ENCODE assay signal across 8 mouse cellular contexts in the genomic region with DNA sequence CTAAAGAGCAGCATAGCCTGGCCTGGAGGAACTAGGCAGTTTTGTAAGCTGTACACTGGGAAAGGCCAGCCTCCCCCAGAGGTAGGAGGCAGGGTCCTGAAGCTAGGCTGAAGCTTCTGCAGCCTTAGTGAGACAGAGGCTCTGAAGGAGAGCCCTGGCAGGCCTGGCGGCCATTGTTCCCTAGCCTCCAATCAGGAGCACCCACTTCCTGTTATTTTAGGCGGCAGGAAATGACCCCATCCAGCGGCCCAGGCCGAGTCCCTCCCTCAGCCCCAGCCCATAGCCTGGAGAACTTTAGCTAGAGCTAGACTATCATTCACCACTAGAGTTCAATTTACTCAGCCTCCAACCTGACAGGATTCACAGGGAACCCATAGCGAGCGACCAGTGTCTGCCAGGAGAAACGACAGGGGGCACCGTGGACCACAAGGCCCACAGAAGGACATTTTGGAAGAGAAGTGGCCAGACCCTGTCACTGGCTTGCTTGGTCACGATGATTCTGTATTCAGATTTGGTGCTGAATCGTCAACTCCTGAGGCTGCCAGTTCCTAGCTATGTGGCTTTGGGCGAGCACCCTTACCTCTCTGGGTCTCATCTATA. TPM values are rescaled to one million over a fixed set of nuclear protein-coding genes. Genes with fewer than 3 reads are reported as not detected.
DNase-seq lines count a peak whose midpoint lies in the region; ATAC-seq and TF ChIP-seq lines count a peak whose summit lies in the region.

No protein-coding gene starts in this region.

- H3K9me3 ChIP-seq in embryonic facial prominence, embryonic 13.5 days = no peaks in the 10 kb centered on the region
- no peaks in the 10 kb centered on the region for H3K9me3 ChIP-seq in midbrain, postnatal 0 days (ENCODE audit: low read length)

- TF ChIP-seq POLR2A in thymus, adult 2 months (IDR thresholded peaks at IDR 0.05; ENCODE audit: control insufficient read depth, extremely low read depth, insufficient read depth, low read length, poor library complexity) = no peak

- 0 out of 2 replicates have a peak overlapping the region, but pooled peaks have one; percentile 39 for H3K27ac ChIP-seq in embryonic facial prominence, embryonic 13.5 days
- 0 out of 2 replicates have a peak overlapping the region, but pooled peaks have one; percentile 38 for H3K27ac ChIP-seq in midbrain, postnatal 0 days (ENCODE audit: low read depth, low read length)
- no peak overlapping the region for H3K27ac ChIP-seq in thymus, adult 2 months (ENCODE audit: control insufficient read depth, insufficient read depth, low read length)

- H3K9ac ChIP-seq in embryonic facial prominence, embryonic 13.5 days = peak overlapping the region; percentile 59
- no peak overlapping the region; the same call in 1 of the 2 replicates for H3K9ac ChIP-seq in midbrain, postnatal 0 days (replicated peaks; ENCODE audit: low read length, poor library complexity, severe bottlenecking)

- H3K27me3 ChIP-seq in embryonic facial prominence, embryonic 13.5 days = no peaks in the 10 kb centered on the region
- H3K27me3 ChIP-seq in midbrain, postnatal 0 days (ENCODE audit: insufficient read depth, low read length) = no peaks in the 10 kb centered on the region
- H3K27me3 ChIP-seq in thymus, adult 2 months (ENCODE audit: control insufficient read depth, insufficient read depth, low read length) = no peaks in the 10 kb centered on the region

- no peak for TF ChIP-seq CTCF in midbrain, postnatal 0 days (IDR thresholded peaks at IDR 0.05)
- TF ChIP-seq CTCF in thymus, adult 2 months (IDR thresholded peaks at IDR 0.05; ENCODE audit: borderline replicate concordance, control insufficient read depth, extremely low read depth, insufficient read depth, low read length, poor library complexity) = no peak

- H3K4me2 ChIP-seq in embryonic facial prominence, embryonic 13.5 days = peak overlapping the region; percentile 17
- H3K4me2 ChIP-seq in midbrain, postnatal 0 days (ENCODE audit: low read depth, low read length, poor library complexity, severe bottlenecking) = no peak overlapping the region

- H3K36me3 ChIP-seq in embryonic facial prominence, embryonic 13.5 days = no peaks in the 10 kb centered on the region; the same call in 1 of the 2 replicates
- H3K36me3 ChIP-seq in midbrain, postnatal 0 days (ENCODE audit: insufficient read depth, low read length) = no peaks in the 10 kb centered on the region
- H3K36me3 ChIP-seq in thymus, adult 2 months (ENCODE audit: control insufficient read depth, insufficient read depth, low read length) = no peaks in the 10 kb centered on the region

- 53% methylated on average over 11 of the region's 11 CpGs for WGBS in embryonic facial prominence, embryonic 13.5 days
- WGBS in midbrain, postnatal 0 days = 68% methylated on average over 11 of the region's 11 CpGs
- 53% methylated on average over 11 of the region's 11 CpGs for WGBS in thymus, adult 2 months

- H3K4me3 ChIP-seq in embryonic facial prominence, embryonic 13.5 days = 0 out of 2 replicates have a peak overlapping the region, but pooled peaks have one; percentile 10
- H3K4me3 ChIP-seq in midbrain, postnatal 0 days (ENCODE audit: low read depth, low read length) = no peak overlapping the region
- no peak overlapping the region for H3K4me3 ChIP-seq in thymus, adult 2 months (ENCODE audit: control insufficient read depth, insufficient read depth, low read length)

- peaks cover 67% of the 10 kb centered on the region for H3K4me1 ChIP-seq in embryonic facial prominence, embryonic 13.5 days
- H3K4me1 ChIP-seq in midbrain, postnatal 0 days (ENCODE audit: insufficient read depth, low read length) = peaks cover 24% of the 10 kb centered on the region
- H3K4me1 ChIP-seq in thymus, adult 2 months (replicated peaks; ENCODE audit: control insufficient read depth, insufficient read depth, low read length) = peaks cover 32% of the 10 kb centered on the region

- DNase-seq in ZHBTc4 (ENCODE audit: low read depth, low spot score) = peak; percentile 60
- peak; percentile 69 for DNase-seq in heart, postnatal 4 days
- peak; percentile 24 for DNase-seq in liver
- no peak for DNase-seq in midbrain, postnatal 0 days (ENCODE audit: low spot score)
- DNase-seq in frontal cortex, adult 2 months (ENCODE audit: extremely low spot score in 1 of 2, low spot score in 1 of 2) = no peak
- no peak for DNase-seq in thymus, adult 2 months

- no peak for ATAC-seq in embryonic facial prominence, embryonic 13.5 days (ENCODE audit: insufficient number of reproducible peaks, insufficient read depth, low FRiP score, low TSS enrichment, low read depth)
- no peak for ATAC-seq in midbrain, postnatal 0 days (ENCODE audit: low FRiP score)
- no peak for ATAC-seq in frontal cortex, adult (ENCODE audit: low TSS enrichment)

RNA-seq across cellular contexts. Expression of a gene that starts 4.4 kb away (rescaled TPM):
- polyA plus RNA-seq in embryonic facial prominence, embryonic 13.5 days (2015; fragmentation: Nextera tagmentation; extraction: Ambion mirVana) = 48.8 and 57.0 TPM in 2 replicates
- 100 to 1,000 TPM; 182 to 197 TPM for total RNA-seq in heart, postnatal 4 days (2021)
- 106 and 124 TPM in 2 replicates for total RNA-seq in midbrain, postnatal 0 days (2014; rRNA removed)
- 56.9 and 61.2 TPM in 2 replicates for polyA plus RNA-seq in midbrain, postnatal 0 days (2015; fragmentation: Nextera tagmentation; extraction: Ambion mirVana)
- polyA plus RNA-seq in frontal cortex, adult 2 months (2012; rRNA removed) = 201 and 206 TPM in 2 replicates
- 74.6 and 84.2 TPM in 2 replicates for polyA plus RNA-seq in thymus, adult 2 months (2012; rRNA removed)

RNA-seq across cellular contexts. Expression of a gene that starts 10.4 kb away (rescaled TPM):
- 122 and 126 TPM in 2 replicates for polyA plus RNA-seq in embryonic facial prominence, embryonic 13.5 days (2015; fragmentation: Nextera tagmentation; extraction: Ambion mirVana)
- 10 to 100 TPM; 50.7 to 54.3 TPM for total RNA-seq in heart, postnatal 4 days (2021)
- total RNA-seq in midbrain, postnatal 0 days (2014; rRNA removed) = 121 and 122 TPM in 2 replicates
- polyA plus RNA-seq in midbrain, postnatal 0 days (2015; fragmentation: Nextera tagmentation; extraction: Ambion mirVana) = 173 and 186 TPM in 2 replicates
- polyA plus RNA-seq in frontal cortex, adult 2 months (2012; rRNA removed) = 110 and 111 TPM in 2 replicates
- polyA plus RNA-seq in thymus, adult 2 months (2012; rRNA removed) = 48.0 and 55.1 TPM in 2 replicates

RNA-seq across cellular contexts. Expression of a gene that starts 34.8 kb away (rescaled TPM):
- polyA plus RNA-seq in embryonic facial prominence, embryonic 13.5 days (2015; fragmentation: Nextera tagmentation; extraction: Ambion mirVana) = 33.9 and 43.4 TPM in 2 replicates
- total RNA-seq in heart, postnatal 4 days (2021) = 1 to 10 TPM; 2.3 to 3.1 TPM
- 8.3 and 11.0 TPM in 2 replicates for total RNA-seq in midbrain, postnatal 0 days (2014; rRNA removed)
- polyA plus RNA-seq in midbrain, postnatal 0 days (2015; fragmentation: Nextera tagmentation; extraction: Ambion mirVana) = 1.3 TPM in 2 replicates
- 0.38 and 0.50 TPM in 2 replicates for polyA plus RNA-seq in frontal cortex, adult 2 months (2012; rRNA removed)
- 0.28 and 0.35 TPM in 2 replicates for polyA plus RNA-seq in thymus, adult 2 months (2012; rRNA removed)

RNA-seq across cellular contexts. Expression of a gene that starts 49.2 kb away (rescaled TPM):
- 248 and 262 TPM in 2 replicates for polyA plus RNA-seq in embryonic facial prominence, embryonic 13.5 days (2015; fragmentation: Nextera tagmentation; extraction: Ambion mirVana)
- total RNA-seq in heart, postnatal 4 days (2021) = 100 to 1,000 TPM; 226 TPM
- total RNA-seq in midbrain, postnatal 0 days (2014; rRNA removed) = 119 and 162 TPM in 2 replicates
- polyA plus RNA-seq in midbrain, postnatal 0 days (2015; fragmentation: Nextera tagmentation; extraction: Ambion mirVana) = 81.6 and 94.8 TPM in 2 replicates
- polyA plus RNA-seq in frontal cortex, adult 2 months (2012; rRNA removed) = 95.8 and 103 TPM in 2 replicates
- polyA plus RNA-seq in thymus, adult 2 months (2012; rRNA removed) = 91.8 and 101 TPM in 2 replicates

Comparison
In these comparisons a context has a peak if more than half of its experiments do, and no peak if none do; other contexts are left out.
1. DNase-seq: peak in ZHBTc4 (single experiment), heart, postnatal 4 days (single experiment) and liver (single experiment); none in midbrain, postnatal 0 days (single experiment), frontal cortex, adult 2 months (0 of 2) and thymus, adult 2 months (single experiment).
2. RNA of a gene that starts 34.8 kb away (polyA plus RNA-seq): 33.9 to 43.4 TPM in embryonic facial prominence, embryonic 13.5 days; 1.3 TPM in midbrain, postnatal 0 days, 0.38 to 0.50 TPM in frontal cortex, adult 2 months and 0.28 to 0.35 TPM in thymus, adult 2 months; every median in the first group is over 10 times any median in the second.